Mouse (Mus musculus) CD4-positive naive resting alpha-beta T cell, adult 76 days (primary cell): ENCODE measurements around the gene Myo1f. TPM values are rescaled to one million over a fixed set of nuclear protein-coding genes. Genes with fewer than 3 reads are reported as not detected.

Experiments used
- total RNA-seq: library from RNA; stranded (reverse); gene quantifications from one replicate; pipeline ENCODE4 v1.2.4, GENCODE M21; 2023

Myo1f gene
- total RNA-seq = 6.1 TPM

GRCm38 (mm10) chr17:33555223-33555855, at the start of gene Myo1f:
Myo1f (plus strand) TSS chr17:33555707.

GRCm38 (mm10) chr17:33523918-33524755, 31.4 kb upstream of the Myo1f start, which contains the start of gene Adamts10:
Adamts10 (plus strand) TSS chr17:33524204.

GRCm38 (mm10) chr17:33628621-33629486, 73.3 kb downstream of the Myo1f start, which contains the start of gene Zfp414:
Zfp414 (plus strand) TSS chr17:33629090.

GRCm38 (mm10) chr17:33637516-33638276, 82.2 kb downstream of the Myo1f start, which contains the start of gene Pram1:
Pram1 (plus strand) TSS chr17:33638056.

Other genes with a start within 250 kb of the Myo1f start
- 16.5 TPM for gene Zfp81, start 196.8 kb upstream of the Myo1f start, total RNA-seq
- 9.6 TPM for gene Zfp101, start 161.1 kb upstream of the Myo1f start, total RNA-seq
- gene Actl9, start 122.8 kb upstream of the Myo1f start, total RNA-seq = not detected
- 128 TPM for gene Adamts10, start 31.5 kb upstream of the Myo1f start, total RNA-seq
- 50.5 TPM for gene Zfp414, start 73.4 kb downstream of the Myo1f start, total RNA-seq
- 3.5 TPM for gene Pram1, start 82.3 kb downstream of the Myo1f start, total RNA-seq
- gene Hnrnpm, start 131.2 kb downstream of the Myo1f start, total RNA-seq = 433 TPM
- gene March2, start 163.0 kb downstream of the Myo1f start, total RNA-seq = 60.8 TPM
- gene Rab11b, start 204.8 kb downstream of the Myo1f start, total RNA-seq = 239 TPM
- gene Angptl4, start 226.1 kb downstream of the Myo1f start, total RNA-seq = 0.73 TPM